In genomic region chr6:119180188-119180587, GRCm38 (mm10) we compare ENCODE assay signal across 25 mouse cellular contexts. TPM values are rescaled to one million over a fixed set of nuclear protein-coding genes. Genes with fewer than 3 reads are reported as not detected.
DNase-seq lines count a peak whose midpoint lies in the region; ATAC-seq and TF ChIP-seq lines count a peak whose summit lies in the region.
"Had no signal": no experiment of that assay in that cellular context is flagged by ENCODE, and none has a peak within 500 bp of the region (broad histone marks: within the 10 kb centered on the region; RNA-seq: fewer than 3 reads in every experiment).

No protein-coding gene starts in this region.

- H3K9me3 ChIP-seq in heart, embryonic 13.5 days = no peaks in the 10 kb centered on the region
- H3K9me3 ChIP-seq in heart, postnatal 0 days (replicated peaks; ENCODE audit: control insufficient read depth, low read length) = no peaks in the 10 kb centered on the region
- H3K9me3 ChIP-seq: embryonic facial prominence, embryonic 15.5 days; forebrain, embryonic 10.5 days; G1E; hindbrain, embryonic 15.5 days had no signal

- WGBS in heart, embryonic 13.5 days = 39% methylated on average over 2 of the region's 2 CpGs
- WGBS in heart, postnatal 0 days = 31% methylated on average over 2 of the region's 2 CpGs
- 91% methylated on average over 2 of the region's 2 CpGs for WGBS in cerebellum, adult 2 months

- H3K27me3 ChIP-seq in heart, embryonic 13.5 days (replicated peaks) = no peaks in the 10 kb centered on the region
- H3K27me3 ChIP-seq in heart, postnatal 0 days (ENCODE audit: control insufficient read depth, insufficient read depth, low read length) = no peaks in the 10 kb centered on the region
- no peaks in the 10 kb centered on the region for H3K27me3 ChIP-seq in cerebellum, adult 2 months (ENCODE audit: control insufficient read depth, insufficient read depth, low read length)
- H3K27me3 ChIP-seq: embryonic facial prominence, embryonic 15.5 days; hindbrain, embryonic 15.5 days had no signal

- no peak for TF ChIP-seq CTCF in heart, postnatal 0 days (IDR thresholded peaks at IDR 0.05; ENCODE audit: low read depth)
- TF ChIP-seq CTCF in cerebellum, adult 2 months (IDR thresholded peaks at IDR 0.05; ENCODE audit: borderline replicate concordance, insufficient read depth, low read depth, low read length) = no peak

- H3K27ac ChIP-seq in heart, embryonic 13.5 days (replicated peaks) = peak overlapping the region; percentile 88
- peak overlapping the region; percentile 91 for H3K27ac ChIP-seq in heart, postnatal 0 days (ENCODE audit: low read depth)
- no peak overlapping the region for H3K27ac ChIP-seq in cerebellum, adult 2 months (ENCODE audit: insufficient read depth, low read length)
- H3K27ac ChIP-seq: embryonic facial prominence, embryonic 15.5 days; forebrain, embryonic 10.5 days; gastrocnemius, adult 2 months; hindbrain, embryonic 15.5 days had no signal

- H3K9ac ChIP-seq in heart, embryonic 13.5 days = no peak overlapping the region
- no peak overlapping the region for H3K9ac ChIP-seq in heart, postnatal 0 days (replicated peaks; ENCODE audit: low read depth, low read length)
- H3K9ac ChIP-seq: embryonic facial prominence, embryonic 15.5 days; hindbrain, embryonic 15.5 days had no signal

- peak overlapping the region; percentile 51 for H3K4me2 ChIP-seq in heart, embryonic 13.5 days
- no peak overlapping the region for H3K4me2 ChIP-seq in heart, postnatal 0 days (ENCODE audit: low read depth, low read length)
- H3K4me2 ChIP-seq: embryonic facial prominence, embryonic 15.5 days; hindbrain, embryonic 15.5 days had no signal

- peaks cover 93% of the 10 kb centered on the region for H3K4me1 ChIP-seq in heart, embryonic 13.5 days
- H3K4me1 ChIP-seq in heart, postnatal 0 days (ENCODE audit: control insufficient read depth, insufficient read depth) = peaks cover 59% of the 10 kb centered on the region
- H3K4me1 ChIP-seq in cerebellum, adult 2 months (ENCODE audit: control insufficient read depth, insufficient read depth, low read length) = 0 out of 2 replicates have a peak, but pooled peaks cover 3% of the 10 kb centered on the region

- intact Hi-C loops in heart, postnatal 25 days (cut with DNase I) = loop anchor here (2.0 kb wide), 1 partner anchor 15 kb away; no protein-coding TSS in a partner anchor

- no peak; the same call in none of the 2 replicates for TF ChIP-seq EP300 in heart, postnatal 0 days (IDR thresholded peaks at IDR 0.05; ENCODE audit: low read depth)

- H3K4me3 ChIP-seq in heart, embryonic 13.5 days = no peak overlapping the region
- H3K4me3 ChIP-seq in heart, postnatal 0 days (ENCODE audit: low read depth, low read length) = no peak overlapping the region
- H3K4me3 ChIP-seq in cerebellum, adult 2 months (replicated peaks; ENCODE audit: insufficient read depth, low read depth, low read length) = no peak overlapping the region
- H3K4me3 ChIP-seq: embryonic facial prominence, embryonic 15.5 days; erythroblast, embryonic 14.5 days; forebrain, embryonic 10.5 days; gastrocnemius, adult 2 months; hindbrain, embryonic 15.5 days had no signal

- no peak for ATAC-seq in heart, embryonic 13.5 days (ENCODE audit: extremely low read depth, insufficient number of reproducible peaks, low FRiP score, low TSS enrichment)
- peak; percentile 66 for ATAC-seq in heart, postnatal 0 days (ENCODE audit: insufficient read depth, low read depth)
- ATAC-seq: CD4-positive, CD25-positive, alpha-beta regulatory T cell, adult 4 months; forebrain, embryonic 14.5 days had no signal

- DNase-seq in adrenal gland, adult (ENCODE audit: inconsistent age in 2 of 2, low spot score in 1 of 2) = peak; percentile 34 to 70
- DNase-seq in adrenal gland, postnatal 10 days = no peak
- peak; percentile 94 for DNase-seq in heart, adult 11 months
- DNase-seq in heart, postnatal 25 days (ENCODE audit: low spot score) = no peak
- DNase-seq in heart, adult 8-10 months (ENCODE audit: low spot score) = no peak
- DNase-seq in heart, postnatal 0 days (ENCODE audit: low spot score) = peak; percentile 88
- DNase-seq in cerebellum, adult 2 months = no peak
- DNase-seq: B cell, adult 2 months; cerebellum, adult 8-10 months; cerebellum, postnatal 14 days; embryo, embryonic 11 days; gastrocnemius, adult 2 months; gastrocnemius, postnatal 36 days; kidney, adult 11 months; kidney, adult 9 months; kidney, postnatal 10 days had no signal

- TF ChIP-seq POLR2A in cerebellum, adult 2 months (IDR thresholded peaks at IDR 0.05; ENCODE audit: borderline replicate concordance, insufficient read depth, low read length) = no peak

- H3K36me3 ChIP-seq in heart, embryonic 13.5 days = peaks cover 27% of the 10 kb centered on the region
- H3K36me3 ChIP-seq in heart, postnatal 0 days (replicated peaks; ENCODE audit: control insufficient read depth, insufficient read depth, low read length) = peaks cover 14% of the 10 kb centered on the region; the same call in 1 of the 2 replicates
- H3K36me3 ChIP-seq: hindbrain, embryonic 15.5 days had no signal

RNA-seq across cellular contexts. Expression of gene Dcp1b, which starts 5.1 kb away (rescaled TPM):
- total RNA-seq in adrenal gland, postnatal 10 days (2021) = 10 to 100 TPM; 10.7 to 17.4 TPM
- total RNA-seq in heart, postnatal 25 days (2021) = 1 to 10 TPM; 2.6 to 3.3 TPM
- polyA plus RNA-seq in heart, embryonic 13.5 days (2015; fragmentation: Nextera tagmentation; extraction: Ambion mirVana) = 6.0 and 6.3 TPM in 2 replicates
- 1 to 10 TPM; 2.2 to 3.6 (median 2.3) TPM for total RNA-seq in heart, adult 8-10 months (2022)
- 8.8 and 12.4 TPM in 2 replicates for total RNA-seq in heart, postnatal 0 days (2014; rRNA removed; ENCODE audit: low replicate concordance)
- polyA plus RNA-seq in heart, postnatal 0 days (2015; fragmentation: Nextera tagmentation; extraction: Ambion mirVana) = 9.9 and 11.4 TPM in 2 replicates
- 22.7 and 25.3 TPM in 2 replicates for polyA plus RNA-seq in cerebellum, adult 2 months (2012; rRNA removed)

RNA-seq across cellular contexts. Expression of gene Cacna1c, which starts 16.0 kb away (rescaled TPM):
- 10 to 100 TPM; 39.2 to 58.2 TPM for total RNA-seq in adrenal gland, postnatal 10 days (2021)
- total RNA-seq in heart, postnatal 25 days (2021) = 100 to 1,000 TPM; 182 to 191 TPM
- 41.8 and 43.3 TPM in 2 replicates for polyA plus RNA-seq in heart, embryonic 13.5 days (2015; fragmentation: Nextera tagmentation; extraction: Ambion mirVana)
- 100 to 1,000 TPM; 227 to 263 (median 245) TPM for total RNA-seq in heart, adult 8-10 months (2022)
- 120 and 159 TPM in 2 replicates for total RNA-seq in heart, postnatal 0 days (2014; rRNA removed; ENCODE audit: low replicate concordance)
- polyA plus RNA-seq in heart, postnatal 0 days (2015; fragmentation: Nextera tagmentation; extraction: Ambion mirVana) = 46.5 and 51.3 TPM in 2 replicates
- 16.7 and 17.8 TPM in 2 replicates for polyA plus RNA-seq in cerebellum, adult 2 months (2012; rRNA removed)
- polyA plus RNA-seq: G1E had no signal

RNA-seq across cellular contexts. Expression of gene Cacna2d4, which starts 56.1 kb away (rescaled TPM):
- total RNA-seq in adrenal gland, postnatal 10 days (2021) = under 1 TPM in 1 of 2 experiments, not detected in 1; 0.48 TPM
- total RNA-seq in heart, postnatal 25 days (2021) = not detected
- not detected in 2 replicates for polyA plus RNA-seq in heart, embryonic 13.5 days (2015; fragmentation: Nextera tagmentation; extraction: Ambion mirVana)
- not detected for total RNA-seq in heart, adult 8-10 months (2022)
- total RNA-seq in heart, postnatal 0 days (2014; rRNA removed; ENCODE audit: low replicate concordance) = not detected in 2 replicates
- not detected in 2 replicates for polyA plus RNA-seq in heart, postnatal 0 days (2015; fragmentation: Nextera tagmentation; extraction: Ambion mirVana)
- 3.2 and 3.6 TPM in 2 replicates for polyA plus RNA-seq in cerebellum, adult 2 months (2012; rRNA removed)
- polyA plus RNA-seq: embryonic facial prominence, embryonic 11.5 days; erythroblast, embryonic 14.5 days; forebrain, embryonic 10.5 days; G1E had no signal

Comparison
In these comparisons a context has a peak if more than half of its experiments do, and no peak if none do; other contexts are left out.
1. DNase-seq: peak in adrenal gland, adult (2 of 2), heart, adult 11 months (single experiment) and heart, postnatal 0 days (single experiment); none in adrenal gland, postnatal 10 days (single experiment), heart, postnatal 25 days (single experiment), heart, adult 8-10 months (single experiment) and cerebellum, adult 2 months (0 of 2).